Mouse (Mus musculus) lung, postnatal 0 days (tissue): ENCODE results near the gene Mmp20.

Experiments used
- CTCF ChIP-seq: IDR thresholded peaks from 2 replicates; pipeline ENCODE4 v1.5.1; 2016; ENCODE audit warnings: antibody characterized with exemption, mild to moderate bottlenecking
- EP300 ChIP-seq: IDR thresholded peaks from 2 replicates; pipeline ENCODE4 v1.6.1; 2016; ENCODE audit warnings: antibody characterized with exemption, mild to moderate bottlenecking, control low read depth

GRCm38 (mm10) chr9:7678154-7678837, 50.3 kb downstream of the Mmp20 start:
- TF ChIP-seq CTCF: no peak
- TF ChIP-seq EP300: no peak
